Mouse (Mus musculus): Measurements from ENCODE around the gene Shcbp1l.

- TF ChIP-seq CTCF (IDR thresholded peaks at IDR 0.05; ENCODE audit: insufficient read depth, low read depth, low read length), result no peak
- no peak for TF ChIP-seq POLR2A (IDR thresholded peaks at IDR 0.05; ENCODE audit: insufficient read depth, low read depth, low read length)
Measured at GRCm38 (mm10) chr1:153451237-153452154, 26.5 kb downstream of the Shcbp1l start.
